Mouse (Mus musculus): Measurements from ENCODE around the gene Cbx5. TPM values are rescaled to one million over a fixed set of nuclear protein-coding genes. Genes with fewer than 3 reads are reported as not detected.

Gene Cbx5
- polyA plus RNA-seq, 1 experiment = 15.7 TPM

- TF ChIP-seq POLR2A (IDR thresholded peaks at IDR 0.05; ENCODE audit: control insufficient read depth, low read depth, low read length) = no peak
- no peak for TF ChIP-seq CTCF (IDR thresholded peaks at IDR 0.05; ENCODE audit: control insufficient read depth, insufficient read depth, insufficient replicate concordance, low read depth, low read length)
- H3K4me3 ChIP-seq (ENCODE audit: control insufficient read depth, low read depth, low read length) = no peak overlapping the region
- H3K4me1 ChIP-seq (ENCODE audit: control insufficient read depth, insufficient read depth, low read length) = no peaks in the 10 kb centered on the region
- H3K36me3 ChIP-seq (ENCODE audit: control insufficient read depth, insufficient read depth, low read length) = no peaks in the 10 kb centered on the region
- H3K27ac ChIP-seq (ENCODE audit: control insufficient read depth, insufficient read depth, low read depth, low read length) = no peak overlapping the region
- H3K27me3 ChIP-seq (ENCODE audit: control insufficient read depth, insufficient read depth, low read length) = no peaks in the 10 kb centered on the region
These were observed 15.5 kb downstream of the Cbx5 start for GRCm38 (mm10) chr15:103224161-103224560.

- Histone ChIP-seq H3K4me1 (ENCODE audit: control insufficient read depth, insufficient read depth, low read length) (no peaks in the 10 kb centered on the region), H3K27me3 (ENCODE audit: control insufficient read depth, insufficient read depth, low read length) (no peaks in the 10 kb centered on the region), H3K4me3 (ENCODE audit: control insufficient read depth, low read depth, low read length) (no peak overlapping the region), H3K27ac (ENCODE audit: control insufficient read depth, insufficient read depth, low read depth, low read length) (no peak overlapping the region), H3K36me3 (ENCODE audit: control insufficient read depth, insufficient read depth, low read length) (no peaks in the 10 kb centered on the region)
- TF ChIP-seq CTCF (IDR thresholded peaks at IDR 0.05; ENCODE audit: control insufficient read depth, insufficient read depth, insufficient replicate concordance, low read depth, low read length) (no peak), POLR2A (IDR thresholded peaks at IDR 0.05; ENCODE audit: control insufficient read depth, low read depth, low read length) (no peak)
These were observed 18.2 kb downstream of the Cbx5 start for GRCm38 (mm10) chr15:103221386-103221785.

GRCm38 (mm10) chr15:103220785-103221184 is 18.8 kb downstream of the Cbx5 start:
- no peaks in the 10 kb centered on the region for H3K27me3 ChIP-seq (ENCODE audit: control insufficient read depth, insufficient read depth, low read length)
- H3K27ac ChIP-seq (ENCODE audit: control insufficient read depth, insufficient read depth, low read depth, low read length) = 0 out of 2 replicates have a peak overlapping the region, but pooled peaks have one; percentile 4
- no peak overlapping the region for H3K4me3 ChIP-seq (ENCODE audit: control insufficient read depth, low read depth, low read length)

GRCm38 (mm10) chr15:103216052-103216451 is 23.6 kb downstream of the Cbx5 start:
- TF ChIP-seq POLR2A (IDR thresholded peaks at IDR 0.05; ENCODE audit: control insufficient read depth, low read depth, low read length) (no peak), CTCF (IDR thresholded peaks at IDR 0.05; ENCODE audit: control insufficient read depth, insufficient read depth, insufficient replicate concordance, low read depth, low read length) (no peak)
- Histone ChIP-seq H3K36me3 (ENCODE audit: control insufficient read depth, insufficient read depth, low read length) (no peaks in the 10 kb centered on the region), H3K27ac (ENCODE audit: control insufficient read depth, insufficient read depth, low read depth, low read length) (peak overlapping the region; percentile 17; the same call in 1 of the 2 replicates), H3K4me3 (ENCODE audit: control insufficient read depth, low read depth, low read length) (no peak overlapping the region), H3K4me1 (ENCODE audit: control insufficient read depth, insufficient read depth, low read length) (peaks cover 12% of the 10 kb centered on the region), H3K27me3 (ENCODE audit: control insufficient read depth, insufficient read depth, low read length) (no peaks in the 10 kb centered on the region)

More at GRCm38 (mm10) chr15:103220785-103221184, 18.8 kb downstream of the Cbx5 start:
- no peak for TF ChIP-seq POLR2A (IDR thresholded peaks at IDR 0.05; ENCODE audit: control insufficient read depth, low read depth, low read length)
- TF ChIP-seq CTCF (IDR thresholded peaks at IDR 0.05; ENCODE audit: control insufficient read depth, insufficient read depth, insufficient replicate concordance, low read depth, low read length) = no peak
- Histone ChIP-seq H3K4me1 (ENCODE audit: control insufficient read depth, insufficient read depth, low read length) (peaks cover 4% of the 10 kb centered on the region; the same call in 1 of the 2 replicates), H3K36me3 (ENCODE audit: control insufficient read depth, insufficient read depth, low read length) (no peaks in the 10 kb centered on the region)

GRCm38 (mm10) chr15:103214971-103215907 is 24.4 kb downstream of the Cbx5 start:
- peak overlapping the region; percentile 83 for H3K27ac ChIP-seq (ENCODE audit: control insufficient read depth, insufficient read depth, low read depth, low read length)
- peak overlapping the region; percentile 72 for H3K4me3 ChIP-seq (ENCODE audit: control insufficient read depth, low read depth, low read length)
- peaks cover 12% of the 10 kb centered on the region for H3K4me1 ChIP-seq (ENCODE audit: control insufficient read depth, insufficient read depth, low read length)
- TF ChIP-seq CTCF (IDR thresholded peaks at IDR 0.05; ENCODE audit: control insufficient read depth, insufficient read depth, insufficient replicate concordance, low read depth, low read length) (no peak), POLR2A (IDR thresholded peaks at IDR 0.05; ENCODE audit: control insufficient read depth, low read depth, low read length) (no peak)
- no peaks in the 10 kb centered on the region for H3K36me3 ChIP-seq (ENCODE audit: control insufficient read depth, insufficient read depth, low read length)
- H3K27me3 ChIP-seq (ENCODE audit: control insufficient read depth, insufficient read depth, low read length) = no peaks in the 10 kb centered on the region

GRCm38 (mm10) chr15:103214149-103214548 is 25.5 kb downstream of the Cbx5 start:
- H3K4me1 ChIP-seq (ENCODE audit: control insufficient read depth, insufficient read depth, low read length) = peaks cover 12% of the 10 kb centered on the region
- H3K27me3 ChIP-seq (ENCODE audit: control insufficient read depth, insufficient read depth, low read length) = no peaks in the 10 kb centered on the region
- H3K27ac ChIP-seq (ENCODE audit: control insufficient read depth, insufficient read depth, low read depth, low read length) = peak overlapping the region; percentile 13; the same call in 1 of the 2 replicates
- no peak for TF ChIP-seq POLR2A (IDR thresholded peaks at IDR 0.05; ENCODE audit: control insufficient read depth, low read depth, low read length)
- peaks cover 2% of the 10 kb centered on the region; the same call in 1 of the 2 replicates for H3K36me3 ChIP-seq (ENCODE audit: control insufficient read depth, insufficient read depth, low read length)
- no peak overlapping the region for H3K4me3 ChIP-seq (ENCODE audit: control insufficient read depth, low read depth, low read length)

- H3K27ac ChIP-seq (ENCODE audit: control insufficient read depth, insufficient read depth, low read depth, low read length) = no peak overlapping the region
- H3K4me1 ChIP-seq (ENCODE audit: control insufficient read depth, insufficient read depth, low read length) = no peaks in the 10 kb centered on the region
- TF ChIP-seq POLR2A (IDR thresholded peaks at IDR 0.05; ENCODE audit: control insufficient read depth, low read depth, low read length) = no peak
- TF ChIP-seq CTCF (IDR thresholded peaks at IDR 0.05; ENCODE audit: control insufficient read depth, insufficient read depth, insufficient replicate concordance, low read depth, low read length) = no peak
- peaks cover 2% of the 10 kb centered on the region; the same call in 1 of the 2 replicates for H3K36me3 ChIP-seq (ENCODE audit: control insufficient read depth, insufficient read depth, low read length)
- H3K4me3 ChIP-seq (ENCODE audit: control insufficient read depth, low read depth, low read length) = no peak overlapping the region
- H3K27me3 ChIP-seq (ENCODE audit: control insufficient read depth, insufficient read depth, low read length) = no peaks in the 10 kb centered on the region
These were observed 34.5 kb downstream of the Cbx5 start for GRCm38 (mm10) chr15:103205156-103205555.

All from testis, adult 2 months (tissue).